Mouse (Mus musculus) retina, embryonic 14.5 days (tissue): ENCODE data around the gene Ano3.
A peak's percentile ranks its signal among the peaks of the same experiment; 100 is the strongest.

Experiments used
- DNase-seq: peaks from one replicate; pipeline ENCODE4 v3.0.0-alpha.2; 2015; ENCODE audit warnings: low spot score

Gene Ano3

GRCm38 (mm10) chr2:110806302-110807093 lies 144.2 kb downstream of the Ano3 start:
- DNase-seq: no peak

- no peak for DNase-seq
These were observed 154.8 kb downstream of the Ano3 start for GRCm38 (mm10) chr2:110795928-110796327.

GRCm38 (mm10) chr2:110795433-110795832 lies 155.3 kb downstream of the Ano3 start:
- DNase-seq: no peak

DNA sequence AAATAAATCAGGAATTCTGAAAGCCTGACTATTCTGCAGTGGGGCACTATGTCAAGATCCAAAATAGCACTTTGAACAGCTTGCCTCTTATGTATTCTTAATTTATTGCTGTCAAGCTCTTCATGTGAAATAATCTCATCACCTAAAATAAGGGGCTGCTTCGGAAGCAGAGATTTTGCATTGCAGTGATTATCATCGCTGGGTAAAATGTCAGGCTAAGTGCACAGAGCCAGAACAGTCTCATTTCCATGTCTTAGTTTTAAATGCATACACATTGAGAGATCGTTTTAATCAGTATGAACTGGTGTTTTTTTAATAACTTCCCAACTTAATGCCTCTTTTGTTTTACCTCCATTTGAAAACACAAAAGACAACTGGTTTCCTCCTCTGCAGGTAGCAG lies 163.3 kb downstream of the Ano3 start:
- no peak for DNase-seq

DNA sequence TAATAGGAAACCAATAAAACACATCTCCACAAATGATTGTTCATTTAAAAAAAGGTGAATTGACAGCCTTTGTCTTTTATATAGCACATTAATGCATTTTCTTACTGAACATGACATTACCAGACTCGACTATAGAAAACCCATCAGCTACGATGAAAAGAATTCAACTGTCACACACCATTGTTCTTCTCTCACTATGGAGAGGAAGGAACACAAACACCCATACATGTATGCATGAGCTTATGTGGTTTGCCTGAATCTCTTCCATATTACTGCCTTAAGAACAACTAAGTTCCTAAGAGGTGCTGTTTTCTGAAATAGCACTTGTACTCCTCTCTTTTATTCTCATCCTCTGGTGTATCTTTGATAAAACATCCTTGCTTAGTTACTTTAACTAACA lies 191.3 kb downstream of the Ano3 start:
- no peak for DNase-seq

GRCm38 (mm10) chr2:110757556-110757955 lies 193.2 kb downstream of the Ano3 start:
- no peak for DNase-seq

DNA sequence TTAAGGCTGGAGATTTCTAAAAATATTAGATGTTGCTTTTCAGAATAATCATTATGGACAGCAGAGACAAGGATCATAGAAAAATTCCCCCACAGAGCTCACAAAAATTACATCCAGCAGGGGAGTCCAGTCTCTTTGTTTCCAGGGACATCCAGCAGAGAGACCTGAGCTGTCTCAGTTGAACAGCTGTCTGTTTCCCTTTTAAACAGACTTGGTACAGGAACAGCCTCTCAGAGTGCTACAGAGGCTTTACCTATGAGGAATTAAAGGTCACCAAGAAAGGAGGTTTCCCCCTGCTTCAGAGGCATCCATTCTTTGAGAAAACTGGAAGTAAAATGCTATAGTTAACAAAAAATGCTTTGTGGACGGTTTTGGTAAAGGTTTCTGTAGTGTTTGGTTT lies 210.2 kb downstream of the Ano3 start:
- peak; percentile 20 for DNase-seq

GRCm38 (mm10) chr2:110739781-110740180 lies 210.9 kb downstream of the Ano3 start:
- peak; percentile 16 for DNase-seq

GRCm38 (mm10) chr2:110737981-110738380 lies 212.7 kb downstream of the Ano3 start:
- no peak for DNase-seq

- no peak for DNase-seq
These were observed 213.5 kb downstream of the Ano3 start for GRCm38 (mm10) chr2:110737236-110737635.

GRCm38 (mm10) chr2:110726106-110726505 lies 224.6 kb downstream of the Ano3 start:
- DNase-seq: no peak

DNA sequence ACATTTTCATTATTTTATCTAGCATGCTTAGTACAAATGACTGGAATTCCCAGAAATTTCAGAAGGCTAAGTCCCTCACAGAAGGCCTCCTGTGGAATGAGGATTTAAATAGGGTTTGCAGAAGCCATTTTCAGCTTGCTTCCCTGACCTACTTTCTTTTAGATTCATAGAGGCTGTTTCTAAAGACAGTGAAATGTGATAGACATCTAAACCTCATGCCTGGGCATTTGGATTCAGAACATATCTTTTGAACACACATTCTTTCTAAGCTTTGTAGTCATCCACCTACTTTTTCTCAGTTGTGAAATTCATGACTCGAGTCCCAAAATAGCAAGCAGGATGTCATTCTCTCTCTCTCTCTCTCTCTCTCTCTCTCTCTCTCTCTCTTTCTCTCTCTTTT lies 228.5 kb downstream of the Ano3 start:
- peak; percentile 15 for DNase-seq

- no peak for DNase-seq
These were observed 229.4 kb downstream of the Ano3 start, which contains the start of gene Muc15 for GRCm38 (mm10) chr2:110721290-110721753. Gene Muc15 (plus strand): TSS chr2:110721340.

DNA sequence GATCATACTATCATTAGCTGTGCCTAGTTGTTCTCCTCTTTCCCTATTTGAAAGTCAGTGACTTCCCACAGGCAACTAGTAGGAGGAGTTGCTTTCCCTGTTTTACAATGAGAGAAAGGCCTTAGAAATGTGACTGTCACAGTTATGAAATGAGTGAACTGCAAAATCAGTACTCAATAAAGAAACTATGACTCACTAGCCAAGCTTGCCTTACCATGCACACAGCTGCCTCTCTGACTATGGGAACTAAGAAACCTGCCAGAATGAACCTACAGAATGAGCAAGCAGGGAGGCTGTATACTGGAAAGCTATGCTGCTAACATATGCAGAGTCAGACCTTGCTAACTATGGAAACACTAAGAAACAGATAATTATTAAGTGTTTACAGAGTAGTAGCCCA lies 231.7 kb downstream of the Ano3 start:
- no peak for DNase-seq

- no peak for DNase-seq
These were observed 240.5 kb downstream of the Ano3 start for GRCm38 (mm10) chr2:110710055-110710720.

DNA sequence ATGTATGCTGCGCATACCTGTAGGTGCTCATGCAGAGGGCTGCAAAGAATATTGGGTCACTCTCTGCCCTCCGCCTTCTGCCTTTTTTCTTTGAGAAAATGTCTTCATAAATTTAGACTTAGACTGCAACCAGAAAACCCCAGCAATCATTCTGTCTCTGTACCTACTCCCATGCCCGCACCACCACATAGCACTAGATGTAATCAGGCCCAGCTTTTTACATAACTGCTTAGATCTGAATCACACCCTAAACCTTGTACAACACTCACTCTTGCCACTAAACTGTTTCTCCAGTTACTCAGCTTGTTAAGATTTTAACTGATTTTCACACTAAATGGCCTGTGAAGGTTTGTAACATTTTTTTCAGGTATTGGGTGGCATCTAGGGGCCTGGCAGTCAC lies 241.3 kb downstream of the Ano3 start:
- no peak for DNase-seq

DNA sequence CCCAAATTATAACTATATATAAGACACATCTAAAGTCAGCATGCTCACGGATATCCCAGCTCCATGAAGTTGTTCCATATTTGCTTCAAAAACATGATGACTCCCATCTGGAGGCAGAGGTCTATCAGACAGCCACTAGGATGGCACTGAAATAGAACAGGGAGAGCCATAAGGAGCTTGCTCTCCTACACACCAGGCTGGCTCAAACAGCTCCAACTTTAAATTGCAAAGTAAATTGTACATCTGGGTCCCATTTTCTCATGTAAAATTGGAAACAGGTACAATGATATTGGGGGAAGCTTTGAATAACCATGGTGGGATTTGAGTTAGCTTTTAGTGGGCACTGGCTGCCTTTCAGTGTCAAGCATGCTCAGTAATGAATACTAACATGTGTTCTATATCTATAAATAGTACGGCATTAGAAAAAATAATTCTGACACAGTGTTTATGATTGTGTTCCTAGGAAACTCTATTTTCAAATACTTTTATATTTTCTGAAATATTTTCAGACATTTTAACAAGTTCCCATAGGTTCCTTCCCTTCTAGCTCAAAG lies 279.6 kb downstream of the Ano3 start:
- DNase-seq: no peak

GRCm38 (mm10) chr2:110663329-110663728 lies 287.4 kb downstream of the Ano3 start:
- peak; percentile 79 for DNase-seq

- DNase-seq: no peak
These were observed 305.9 kb downstream of the Ano3 start for GRCm38 (mm10) chr2:110644846-110645245.

- DNase-seq: no peak
These were observed 306.4 kb downstream of the Ano3 start for GRCm38 (mm10) chr2:110644358-110644757.
